Mouse (Mus musculus) adrenal gland, adult 2 months (tissue): Measurements from ENCODE around the gene Gnat2. TPM values are rescaled to one million over a fixed set of nuclear protein-coding genes. Genes with fewer than 3 reads are reported as not detected.
A peak's percentile ranks its signal among the peaks of the same experiment; 100 is the strongest.

ENCODE experiments used
- DNase-seq: peaks from one replicate; pipeline ENCODE4 v3.0.0; 2021
- polyA plus RNA-seq: library from polyadenylated mRNA; depleted of rRNA; stranded (reverse); fragments of >200 nt; gene quantifications from 2 replicates; pipeline ENCODE4 v1.2.3, GENCODE M21; 2012
- total RNA-seq, 2 experiments: library from RNA; stranded (reverse); gene quantifications; 2 replicates each; pipeline ENCODE4 v1.2.3; 2021

Gnat2 gene
- total and polyA plus RNA-seq, 3 experiments, result 10.1 to 13.1 (median 12.3) TPM

DNA sequence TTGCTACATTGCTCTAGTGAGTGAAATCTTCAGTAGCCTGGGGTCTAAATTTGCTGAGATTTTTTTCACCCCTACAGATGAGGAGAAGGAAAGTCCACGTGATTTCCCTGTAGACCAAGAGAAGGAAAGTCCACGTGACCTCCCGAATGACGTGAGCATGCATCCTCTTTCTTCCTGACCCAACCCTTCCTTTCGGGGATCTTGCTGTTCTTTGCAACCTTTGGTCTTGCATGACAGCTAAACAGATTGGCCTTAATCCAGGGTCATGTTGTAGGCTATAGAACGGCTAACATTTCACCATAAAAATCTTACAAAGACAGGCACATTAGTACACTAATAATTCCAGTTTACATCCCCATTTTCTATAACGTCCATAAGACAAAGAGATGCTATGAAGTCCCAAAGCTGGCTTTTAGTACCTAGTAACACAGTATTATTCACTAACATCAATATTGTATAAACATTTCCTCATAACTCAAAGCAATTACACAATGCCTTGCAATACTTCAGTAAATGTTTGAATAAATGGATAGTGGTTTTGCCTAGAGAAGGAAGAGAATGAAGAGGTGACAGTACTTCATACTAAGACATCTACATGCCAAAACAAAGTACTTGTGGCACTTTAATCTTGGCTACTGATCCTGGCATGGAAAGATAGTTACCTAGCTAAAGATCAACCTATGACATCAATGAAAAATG lies 21.2 kb downstream of the Gnat2 start:
- no peak for DNase-seq

GRCm38 (mm10) chr3:108117465-108117864 lies 24.9 kb downstream of the Gnat2 start:
- DNase-seq, result no peak

DNA sequence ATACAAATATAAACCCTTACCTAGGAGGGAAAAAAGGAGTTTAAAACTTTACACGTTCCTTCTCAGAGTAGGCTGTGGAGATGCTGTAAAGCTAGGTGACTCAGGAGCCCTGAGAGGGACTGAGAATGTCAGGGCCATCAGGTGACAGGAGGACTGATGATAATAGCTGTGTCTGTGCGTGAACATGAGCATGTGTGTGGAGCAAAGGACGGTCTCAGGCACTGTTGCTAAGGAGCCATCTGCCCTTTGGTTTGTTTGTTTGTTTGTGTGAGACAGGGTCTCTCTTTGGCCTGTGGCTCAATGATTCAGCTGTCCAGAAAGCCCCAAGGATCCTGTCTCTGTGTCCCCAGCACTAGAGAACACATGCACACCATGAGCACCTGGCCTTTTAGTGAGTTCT lies 28.5 kb downstream of the Gnat2 start:
- DNase-seq, result peak; percentile 51

DNA sequence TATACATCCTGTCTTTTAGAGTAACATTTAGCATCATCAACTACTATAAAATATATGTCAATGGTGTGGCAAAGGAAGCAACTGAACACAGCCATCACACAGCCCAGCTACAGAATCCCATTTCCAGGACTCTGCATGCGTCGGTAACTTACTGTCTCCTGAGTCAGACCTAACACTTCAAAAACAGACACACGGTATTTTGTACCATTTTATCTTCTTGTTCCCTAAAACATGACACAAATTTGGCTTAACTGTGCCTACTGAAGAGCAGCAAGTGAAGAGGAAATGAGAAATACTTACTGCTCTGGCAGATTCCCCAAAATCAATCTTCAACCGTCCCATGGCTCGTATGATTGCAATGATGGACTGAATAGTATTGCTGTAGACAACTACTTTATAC lies 30.7 kb downstream of the Gnat2 start:
- DNase-seq, result no peak

GRCm38 (mm10) chr3:108124131-108124530 lies 31.5 kb downstream of the Gnat2 start:
- DNase-seq, result peak; percentile 25

- DNase-seq, result no peak
These were observed 33.7 kb downstream of the Gnat2 start for GRCm38 (mm10) chr3:108126327-108126726.

DNA sequence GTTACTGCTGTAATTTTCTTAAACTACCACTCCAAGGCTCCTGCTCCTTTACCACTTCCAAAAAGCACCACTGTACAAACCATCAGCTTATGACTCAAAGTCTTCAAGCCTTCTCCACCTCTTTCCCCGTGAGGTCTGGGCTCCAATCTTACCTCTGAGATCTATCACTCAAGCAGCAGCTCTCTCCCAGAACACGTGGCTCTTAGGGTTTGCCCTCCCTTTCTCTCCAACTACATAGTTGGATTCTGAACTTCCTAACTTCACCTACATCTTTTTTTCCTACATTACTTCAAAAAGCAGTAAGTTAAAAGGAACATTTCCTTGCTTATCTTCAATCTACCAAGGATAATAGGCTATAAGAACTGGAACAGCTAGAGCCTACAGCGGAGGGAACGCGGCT lies 35.9 kb downstream of the Gnat2 start:
- no peak for DNase-seq

- DNase-seq, result no peak
These were observed 36.8 kb downstream of the Gnat2 start for GRCm38 (mm10) chr3:108129367-108129766.

DNA sequence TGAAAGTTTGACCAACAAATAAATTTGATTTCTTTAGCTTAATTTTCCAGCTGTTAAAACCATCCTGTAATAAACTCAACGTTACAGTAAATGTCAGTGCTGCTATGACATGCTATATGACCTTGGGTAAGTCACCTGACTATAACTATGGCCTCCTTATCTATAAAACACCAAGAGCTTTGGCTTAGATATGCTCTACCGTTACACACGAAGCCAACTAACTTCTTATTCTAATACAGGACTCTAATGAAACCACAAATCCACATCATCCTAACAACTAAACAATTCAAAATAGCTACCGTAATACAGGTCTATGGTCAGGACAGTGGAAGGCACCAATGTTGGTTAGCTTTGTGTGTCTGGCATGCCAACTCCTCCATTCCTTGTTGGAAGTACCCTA lies 37.2 kb downstream of the Gnat2 start:
- no peak for DNase-seq

GRCm38 (mm10) chr3:108131216-108131615 lies 38.6 kb downstream of the Gnat2 start:
- DNase-seq, result no peak

GRCm38 (mm10) chr3:108131821-108132220 lies 39.2 kb downstream of the Gnat2 start:
- no peak for DNase-seq

GRCm38 (mm10) chr3:108132484-108132883 lies 39.9 kb downstream of the Gnat2 start:
- DNase-seq, result no peak

DNA sequence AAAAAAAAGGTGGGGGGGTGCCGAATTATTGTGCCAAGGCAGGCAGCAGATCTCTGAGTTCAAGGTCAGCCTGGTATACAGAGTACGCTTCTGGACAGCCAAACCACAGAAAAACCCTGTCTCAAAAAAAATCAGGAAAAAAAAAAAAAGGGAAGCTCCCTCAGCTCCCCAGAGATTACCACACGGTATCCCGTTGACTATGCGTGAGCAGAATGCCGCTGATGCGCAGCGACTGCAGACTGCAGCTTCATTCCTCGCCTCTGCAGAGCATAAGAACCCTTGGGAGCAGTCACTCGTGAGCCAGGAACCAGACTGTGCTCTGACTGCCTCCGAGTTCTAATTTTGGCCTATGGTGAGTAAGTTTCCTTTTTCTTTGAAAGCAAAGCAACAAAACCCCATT lies 42.1 kb downstream of the Gnat2 start:
- peak; percentile 62 for DNase-seq

GRCm38 (mm10) chr3:108139113-108139512 lies 46.5 kb downstream of the Gnat2 start:
- no peak for DNase-seq

DNA sequence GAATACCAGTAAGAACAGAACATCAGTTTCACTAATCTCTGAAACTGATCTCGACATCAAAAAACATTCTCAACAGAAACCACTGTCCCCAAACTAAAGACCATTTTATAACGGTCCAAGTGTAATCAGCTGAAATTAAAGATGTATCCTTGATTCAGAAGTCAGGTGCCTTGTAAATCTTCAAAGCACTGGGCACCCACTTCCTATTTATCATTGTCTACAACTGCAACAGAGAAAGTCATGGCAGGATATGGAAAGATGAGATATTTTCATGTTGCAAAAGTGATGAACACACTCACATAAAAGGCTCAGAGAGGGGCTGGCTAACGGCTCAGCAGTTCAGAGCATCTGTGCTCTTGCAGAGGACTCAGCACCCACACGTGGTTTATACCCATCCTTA lies 48.2 kb downstream of the Gnat2 start:
- no peak for DNase-seq

DNA sequence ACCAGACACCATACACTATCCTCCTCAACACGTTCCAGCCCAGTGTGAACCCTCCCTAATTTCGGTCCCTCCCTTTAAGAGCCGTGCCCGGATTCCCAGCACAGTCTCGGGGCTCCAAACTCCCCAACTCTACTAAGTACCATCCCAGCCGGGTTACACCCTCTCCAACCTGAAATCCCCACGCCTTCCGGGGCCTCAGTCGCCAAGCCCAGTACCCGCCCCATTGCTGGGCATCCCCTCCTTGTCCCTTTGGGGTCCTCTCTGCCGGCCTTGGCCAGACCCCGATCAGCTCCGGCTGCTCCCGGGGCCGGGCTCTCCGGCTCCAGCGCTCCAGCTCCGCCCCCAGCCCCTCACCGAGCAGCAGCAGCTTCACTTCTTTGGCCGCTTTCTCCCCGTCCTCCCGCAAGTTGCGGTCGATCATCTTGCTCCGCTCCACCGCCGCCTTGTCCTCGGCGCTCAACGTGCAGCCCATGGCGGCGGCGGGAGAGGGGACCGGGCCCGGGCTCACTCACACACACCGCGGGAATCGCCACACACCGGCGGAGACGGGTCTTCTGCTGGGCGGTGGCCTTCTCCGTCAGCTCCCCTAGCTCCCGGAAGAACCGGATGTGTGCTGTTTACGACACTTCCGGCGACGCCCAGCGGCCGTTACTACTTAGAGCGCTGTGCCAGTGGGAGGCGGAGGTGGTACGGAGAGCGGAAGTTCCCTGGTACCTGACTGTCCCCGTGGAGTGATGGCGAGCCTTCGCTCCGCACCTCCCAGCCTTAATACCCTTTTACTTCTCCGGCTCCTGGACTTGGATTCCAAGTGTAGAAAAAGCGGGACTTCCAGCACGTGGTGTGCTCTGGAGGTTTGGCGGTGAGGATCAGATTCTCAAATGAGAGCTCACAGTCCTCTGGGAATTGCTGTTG lies 53.2 kb downstream of the Gnat2 start, which contains the start of gene Gnai3:
Gene Gnai3, minus strand, starts transcription at position 613 of the 912 bp plus-strand sequence.
- DNase-seq, result peak; percentile 94

GRCm38 (mm10) chr3:108146671-108147070 lies 54.1 kb downstream of the Gnat2 start:
- no peak for DNase-seq

DNA sequence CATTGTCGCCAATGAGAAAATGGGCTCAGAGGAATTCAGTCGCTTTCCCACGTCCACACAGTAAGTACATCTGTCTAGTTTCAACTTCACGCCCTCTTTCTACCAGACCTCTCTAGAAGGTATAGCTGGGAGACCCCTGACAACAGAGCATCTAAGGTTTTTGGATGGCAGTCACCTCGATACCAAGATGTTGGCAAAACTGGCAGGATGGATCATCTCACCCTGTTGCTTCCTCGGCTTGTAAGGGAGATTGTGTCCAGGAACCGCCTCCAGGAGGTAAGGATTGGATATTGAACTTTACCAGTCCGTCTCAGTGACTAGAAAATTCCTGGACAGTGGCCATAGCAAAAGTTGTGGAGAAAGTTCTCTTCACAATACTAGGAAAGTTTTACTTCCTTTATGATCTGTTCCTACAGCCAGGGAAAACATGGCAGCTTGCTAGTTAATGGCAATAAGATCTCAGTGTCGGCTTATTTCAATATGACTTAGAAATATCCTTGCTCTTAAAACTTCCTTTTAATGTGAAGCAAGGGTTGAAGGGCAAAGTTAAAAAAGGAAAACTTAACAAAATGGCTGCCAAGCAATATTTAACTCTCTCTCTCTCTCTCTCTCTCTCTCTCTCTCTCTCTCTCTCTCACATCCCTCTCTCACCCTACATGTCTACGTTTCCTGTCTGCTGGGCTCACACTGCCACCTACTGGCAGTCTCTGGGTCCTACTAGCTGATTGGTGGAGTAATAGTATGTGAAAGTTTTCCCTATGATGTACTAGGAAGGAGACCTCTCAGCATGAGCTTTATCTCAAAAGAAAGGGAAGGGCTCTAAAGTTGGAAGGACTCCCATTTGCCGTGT lies 55.0 kb downstream of the Gnat2 start:
- peak; percentile 88 for DNase-seq
